Mouse (Mus musculus) forebrain, embryonic 10.5 days (tissue): ENCODE measurements around the gene Ppp2r5c. TPM values are rescaled to one million over a fixed set of nuclear protein-coding genes. Genes with fewer than 3 reads are reported as not detected.

Source experiments
- DNase-seq: peaks from one replicate; pipeline ENCODE4 v3.0.0-alpha.2; 2017; ENCODE audit warnings: low spot score; ENCODE audit errors: extremely low spot score
- H3K27ac ChIP-seq: fragments of 300-500 bp; sonication (generic); 2 replicates; pipeline ENCODE4 v1.5.1; 2016; ENCODE audit warnings: mild to moderate bottlenecking
- H3K27me3 ChIP-seq: fragments of 300-500 bp; sonication (generic); 2 replicates; pipeline ENCODE4 v1.6.1; 2016; ENCODE audit warnings: mild to moderate bottlenecking; ENCODE audit not compliant: poor library complexity, severe bottlenecking
- H3K36me3 ChIP-seq: fragments of 300-500 bp; sonication (generic); replicated peaks from 2 replicates; pipeline ENCODE4 v1.6.1; 2016; ENCODE audit warnings: mild to moderate bottlenecking, moderate library complexity
- H3K4me1 ChIP-seq: fragments of 300-500 bp; sonication (generic); 2 replicates; pipeline ENCODE4 v1.6.1; 2016
- H3K4me3 ChIP-seq: fragments of 300-500 bp; sonication (generic); 2 replicates; pipeline ENCODE4 v1.5.1; 2016; ENCODE audit warnings: mild to moderate bottlenecking, moderate library complexity
- H3K9me3 ChIP-seq: fragments of 300-500 bp; sonication (generic); 2 replicates; pipeline ENCODE4 v1.6.1; 2016; ENCODE audit warnings: mild to moderate bottlenecking, moderate library complexity
- WGBS: fragments of 180-500 bp; shearing (Covaris S2); methylation state at CpG from one replicate; pipeline ENCODE4 v1.1.7; 2016; 5-methylcytosine and 5-hydroxymethylcytosine counted together
- polyA plus RNA-seq: library from polyadenylated mRNA; unstranded; fragments of >200 nt; fragmentation: Nextera tagmentation; extraction: Ambion mirVana; gene quantifications from 2 replicates; pipeline ENCODE4 v1.2.1, GENCODE M21; 2016

Gene Ppp2r5c
- polyA plus RNA-seq, 1 experiment from 2014 or later: 135 TPM

DNA sequence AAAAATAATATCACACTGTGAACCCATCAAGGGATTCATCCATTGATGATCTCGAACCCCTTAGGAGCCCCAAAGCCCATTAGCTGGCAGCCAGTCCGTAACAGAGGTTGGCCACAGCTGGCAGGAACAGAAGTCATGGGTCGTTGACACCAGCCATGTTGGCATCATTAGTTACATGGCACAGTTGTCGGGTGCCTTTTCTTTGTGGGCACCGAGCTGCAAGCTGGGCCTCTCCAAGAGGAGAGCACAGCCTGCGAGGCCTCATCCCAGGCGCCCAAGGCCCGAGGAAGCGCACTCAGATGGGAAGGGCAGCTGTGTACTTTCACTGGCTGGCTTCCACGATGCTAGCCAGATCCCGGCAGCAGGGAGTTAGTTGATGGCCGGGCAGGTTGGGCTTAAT, 64.3 kb downstream of the Ppp2r5c start:
- 92% methylated on average over 12 of the region's 12 CpGs for WGBS
- Histone ChIP-seq H3K36me3 (peaks cover 9% of the 10 kb centered on the region), H3K9me3 (no peaks in the 10 kb centered on the region), H3K4me1 (peaks cover 19% of the 10 kb centered on the region), H3K27me3 (no peaks in the 10 kb centered on the region), H3K27ac (no peak overlapping the region), H3K4me3 (no peak overlapping the region)
- DNase-seq: no peak

- peaks cover 16% of the 10 kb centered on the region for H3K4me1 ChIP-seq
- DNase-seq: no peak
- H3K9me3 ChIP-seq: no peaks in the 10 kb centered on the region
- H3K4me3 ChIP-seq: no peak overlapping the region
- H3K36me3 ChIP-seq: peaks cover 11% of the 10 kb centered on the region
- 86% methylated on average over 9 of the region's 9 CpGs for WGBS
- H3K27ac ChIP-seq: no peak overlapping the region
- H3K27me3 ChIP-seq: no peaks in the 10 kb centered on the region
Observed at GRCm38 (mm10) chr12:110511856-110512433, 65.0 kb downstream of the Ppp2r5c start.

- 91% methylated on average over 7 of the region's 7 CpGs for WGBS
- Histone ChIP-seq H3K27me3 (no peaks in the 10 kb centered on the region), H3K27ac (no peak overlapping the region), H3K4me1 (peaks cover 12% of the 10 kb centered on the region), H3K4me3 (no peak overlapping the region), H3K36me3 (peaks cover 20% of the 10 kb centered on the region), H3K9me3 (no peaks in the 10 kb centered on the region)
- no peak for DNase-seq
Observed at GRCm38 (mm10) chr12:110512884-110513283, 66.0 kb downstream of the Ppp2r5c start.

GRCm38 (mm10) chr12:110515676-110516075, 68.8 kb downstream of the Ppp2r5c start:
- WGBS: 94% methylated on average over 8 of the region's 8 CpGs
- Histone ChIP-seq H3K9me3 (no peaks in the 10 kb centered on the region), H3K4me3 (no peak overlapping the region), H3K4me1 (no peaks in the 10 kb centered on the region), H3K27ac (no peak overlapping the region), H3K36me3 (peaks cover 26% of the 10 kb centered on the region), H3K27me3 (no peaks in the 10 kb centered on the region)
- DNase-seq: no peak

GRCm38 (mm10) chr12:110520236-110520987, 73.5 kb downstream of the Ppp2r5c start:
- no peak for DNase-seq
- WGBS: 86% methylated on average over 15 of the region's 15 CpGs
- Histone ChIP-seq H3K4me3 (no peak overlapping the region), H3K36me3 (peaks cover 56% of the 10 kb centered on the region), H3K27me3 (no peaks in the 10 kb centered on the region), H3K9me3 (no peaks in the 10 kb centered on the region), H3K4me1 (no peaks in the 10 kb centered on the region), H3K27ac (no peak overlapping the region)

DNA sequence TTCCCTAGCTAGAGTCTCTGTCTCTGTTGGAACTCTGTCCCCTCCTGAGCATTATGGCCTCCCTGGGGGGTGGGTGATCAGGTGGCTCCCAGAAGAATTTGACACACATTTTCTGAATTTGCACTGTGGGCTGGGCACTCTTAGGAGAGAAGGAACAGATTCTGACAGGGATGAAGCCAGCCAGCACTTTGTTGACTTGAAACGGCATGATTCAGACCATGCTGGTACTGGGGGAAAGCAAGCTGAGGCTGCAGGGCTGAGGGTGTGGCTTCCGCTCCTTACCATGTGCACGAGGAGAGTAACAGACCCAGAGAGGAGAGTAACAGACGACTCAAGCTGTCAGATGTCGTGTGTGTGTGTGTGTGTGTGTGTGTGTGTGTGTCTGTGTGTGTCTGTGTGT, 76.6 kb downstream of the Ppp2r5c start:
- no peak for DNase-seq

DNA sequence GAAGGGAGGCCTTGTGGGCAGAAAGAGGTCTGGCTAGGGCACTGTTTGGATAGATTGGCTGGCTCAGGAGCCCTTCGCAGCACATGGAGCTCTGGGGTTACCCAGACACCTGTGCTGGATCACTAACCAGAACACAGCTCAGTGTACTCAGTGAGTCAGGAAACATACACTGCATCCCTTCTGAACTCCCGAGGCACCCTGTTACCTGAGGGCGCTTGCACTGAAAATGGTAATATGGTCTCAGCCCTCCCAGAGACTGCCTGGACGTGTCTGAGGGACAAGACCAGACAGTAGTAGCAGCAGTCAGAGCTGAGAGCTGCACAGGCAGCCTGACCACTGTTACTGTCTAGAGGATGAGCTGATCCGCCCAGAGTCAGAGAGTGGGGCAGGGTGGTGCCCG, 85.8 kb downstream of the Ppp2r5c start:
- H3K4me1 ChIP-seq: no peaks in the 10 kb centered on the region
- H3K36me3 ChIP-seq: peaks cover 17% of the 10 kb centered on the region
- no peak overlapping the region for H3K4me3 ChIP-seq
- no peak for DNase-seq
- no peak overlapping the region for H3K27ac ChIP-seq
- H3K27me3 ChIP-seq: no peaks in the 10 kb centered on the region
- H3K9me3 ChIP-seq: no peaks in the 10 kb centered on the region
- WGBS: 95% methylated on average over 6 of the region's 6 CpGs

More for the DNA sequence above, 76.6 kb downstream of the Ppp2r5c start:
- H3K4me1 ChIP-seq: no peaks in the 10 kb centered on the region
- H3K27ac ChIP-seq: no peak overlapping the region
- no peak overlapping the region for H3K4me3 ChIP-seq
- no peaks in the 10 kb centered on the region for H3K27me3 ChIP-seq
- H3K9me3 ChIP-seq: no peaks in the 10 kb centered on the region
- WGBS: 91% methylated on average over 5 of the region's 5 CpGs
- H3K36me3 ChIP-seq: peaks cover 49% of the 10 kb centered on the region

DNA sequence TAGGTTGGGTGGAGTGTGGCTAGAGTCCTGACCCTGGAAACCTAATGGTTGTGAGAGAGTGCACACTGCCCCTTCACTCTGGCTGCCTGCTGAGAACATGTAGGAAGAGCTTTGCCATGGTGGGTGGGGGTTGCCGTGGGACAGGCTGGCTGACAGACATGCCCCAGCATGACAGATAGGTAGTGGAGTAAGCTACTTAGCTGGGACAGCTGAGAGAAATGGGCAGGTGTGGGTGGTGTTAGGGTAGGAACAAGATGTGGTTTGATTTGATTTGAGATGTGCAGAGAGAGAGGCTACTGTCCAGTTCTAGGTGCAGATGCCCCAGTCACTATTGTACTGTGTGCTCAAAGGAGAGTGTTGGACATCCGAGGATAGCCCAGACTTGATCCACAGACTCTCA, 86.2 kb downstream of the Ppp2r5c start:
- H3K4me1 ChIP-seq: no peaks in the 10 kb centered on the region
- no peaks in the 10 kb centered on the region for H3K27me3 ChIP-seq
- no peak overlapping the region for H3K4me3 ChIP-seq
- WGBS: 86% methylated on average over 2 of the region's 2 CpGs
- H3K36me3 ChIP-seq: peaks cover 17% of the 10 kb centered on the region
- DNase-seq: no peak
- H3K27ac ChIP-seq: no peak overlapping the region
- no peaks in the 10 kb centered on the region for H3K9me3 ChIP-seq

DNA sequence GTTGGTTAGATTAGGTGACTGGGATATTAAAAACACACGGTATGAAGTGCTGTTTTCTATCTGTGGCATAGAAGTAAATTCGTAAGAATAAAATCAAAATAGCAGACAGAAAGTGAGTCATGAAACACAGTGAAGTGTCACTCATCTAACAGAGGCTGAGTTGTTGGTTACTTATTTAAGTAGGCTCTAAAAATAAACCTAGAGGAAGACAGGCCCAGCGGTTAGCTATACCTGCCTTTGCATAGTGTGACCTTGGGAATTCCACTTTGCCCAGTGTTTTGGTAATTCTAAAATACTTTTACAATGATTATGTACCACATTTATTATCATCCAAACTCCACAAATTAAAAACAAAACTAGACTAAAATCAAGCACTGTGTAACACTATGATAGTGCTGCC, 86.9 kb downstream of the Ppp2r5c start:
- WGBS: 97% methylated on average over 3 of the region's 3 CpGs
- DNase-seq: no peak
- Histone ChIP-seq H3K27ac (no peak overlapping the region), H3K27me3 (no peaks in the 10 kb centered on the region), H3K36me3 (peaks cover 17% of the 10 kb centered on the region), H3K4me1 (no peaks in the 10 kb centered on the region), H3K4me3 (no peak overlapping the region), H3K9me3 (no peaks in the 10 kb centered on the region)

GRCm38 (mm10) chr12:110535361-110535760, 88.4 kb downstream of the Ppp2r5c start:
- 91% methylated on average over 5 of the region's 5 CpGs for WGBS
- no peaks in the 10 kb centered on the region for H3K27me3 ChIP-seq
- no peaks in the 10 kb centered on the region for H3K4me1 ChIP-seq
- H3K4me3 ChIP-seq: no peak overlapping the region
- peaks cover 13% of the 10 kb centered on the region for H3K36me3 ChIP-seq
- H3K27ac ChIP-seq: no peak overlapping the region
- DNase-seq: no peak
- no peaks in the 10 kb centered on the region for H3K9me3 ChIP-seq

- H3K4me3 ChIP-seq: no peak overlapping the region
- peaks cover 12% of the 10 kb centered on the region; the same call in 1 of the 2 replicates for H3K36me3 ChIP-seq
- no peak for DNase-seq
- no peaks in the 10 kb centered on the region for H3K27me3 ChIP-seq
- WGBS: 97% methylated on average over 8 of the region's 8 CpGs
- peaks cover 14% of the 10 kb centered on the region for H3K4me1 ChIP-seq
- no peaks in the 10 kb centered on the region for H3K9me3 ChIP-seq
- H3K27ac ChIP-seq: no peak overlapping the region
Observed at GRCm38 (mm10) chr12:110537751-110538150, 90.8 kb downstream of the Ppp2r5c start.

DNA sequence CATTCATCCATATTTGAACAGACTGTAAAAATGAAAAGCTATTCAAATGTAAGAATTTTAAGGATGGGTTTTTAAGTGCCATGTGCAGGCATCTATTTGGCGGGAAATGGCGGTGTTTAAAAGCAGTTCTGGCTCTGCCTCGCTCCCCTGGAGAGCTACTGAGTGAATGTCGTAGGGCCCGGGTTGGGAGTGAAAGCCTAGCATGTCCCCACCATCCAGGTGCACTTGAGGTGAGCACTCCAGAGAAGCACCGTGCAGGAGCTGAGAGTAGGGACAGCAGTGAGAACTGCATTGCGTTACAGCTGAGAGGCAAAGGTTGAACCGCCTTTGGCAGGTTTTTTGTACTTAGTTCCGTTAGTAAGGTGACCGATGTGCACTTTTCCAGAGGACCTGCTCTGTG, 92.4 kb downstream of the Ppp2r5c start:
- no peaks in the 10 kb centered on the region for H3K9me3 ChIP-seq
- peaks cover 14% of the 10 kb centered on the region for H3K4me1 ChIP-seq
- no peaks in the 10 kb centered on the region for H3K27me3 ChIP-seq
- H3K4me3 ChIP-seq: no peak overlapping the region
- H3K27ac ChIP-seq: no peak overlapping the region
- no peak for DNase-seq
- WGBS: 93% methylated on average over 10 of the region's 10 CpGs
- H3K36me3 ChIP-seq: peaks cover 8% of the 10 kb centered on the region; the same call in 1 of the 2 replicates

DNA sequence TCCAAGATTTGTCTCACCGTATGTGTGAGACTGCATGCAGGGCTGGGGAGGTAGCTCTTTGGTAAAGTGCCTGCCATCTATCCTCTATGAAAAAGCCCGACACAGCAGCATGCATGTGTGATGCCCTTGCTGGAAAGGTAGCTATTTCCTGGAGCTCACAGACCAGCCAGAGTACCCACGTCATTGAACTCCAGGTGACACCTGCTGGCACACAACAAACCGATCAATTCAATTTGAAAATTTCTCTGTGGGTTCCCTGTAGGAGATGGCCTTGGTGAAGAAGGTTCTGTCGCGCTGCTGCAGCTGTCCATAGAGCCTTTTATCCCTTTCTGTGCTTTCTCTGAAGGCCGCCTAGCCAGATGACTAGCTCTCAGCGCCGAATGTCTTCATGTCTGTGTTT, 92.9 kb downstream of the Ppp2r5c start:
- H3K36me3 ChIP-seq: peaks cover 9% of the 10 kb centered on the region; the same call in 1 of the 2 replicates
- H3K27ac ChIP-seq: no peak overlapping the region
- WGBS: 94% methylated on average over 9 of the region's 9 CpGs
- H3K4me1 ChIP-seq: peaks cover 14% of the 10 kb centered on the region
- DNase-seq: no peak
- H3K4me3 ChIP-seq: no peak overlapping the region
- no peaks in the 10 kb centered on the region for H3K9me3 ChIP-seq
- no peaks in the 10 kb centered on the region for H3K27me3 ChIP-seq
